Mouse (Mus musculus) gastrocnemius, postnatal 25 days (tissue): ENCODE results near the gene Vmn1r76. TPM values are rescaled to one million over a fixed set of nuclear protein-coding genes. Genes with fewer than 3 reads are reported as not detected.

Experiments
- DNase-seq: peaks from one replicate; pipeline ENCODE4 v3.0.0; 2022
- long read RNA-seq, 2 experiments: library from polyadenylated mRNA; stranded (forward); transcript quantifications; one replicate each; pipeline ENCODE4 v2.0.0; 2021
- total RNA-seq, 2 experiments: library from RNA; stranded (reverse); gene quantifications; 1 replicate in 1 of 2; 2 replicates in 1 of 2; pipeline ENCODE4 v1.2.3; 2021

The Vmn1r76 gene
- total RNA-seq: not detected
- long read RNA-seq, experiment 1: 0 reads
- long read RNA-seq, experiment 2: 0 reads

DNA sequence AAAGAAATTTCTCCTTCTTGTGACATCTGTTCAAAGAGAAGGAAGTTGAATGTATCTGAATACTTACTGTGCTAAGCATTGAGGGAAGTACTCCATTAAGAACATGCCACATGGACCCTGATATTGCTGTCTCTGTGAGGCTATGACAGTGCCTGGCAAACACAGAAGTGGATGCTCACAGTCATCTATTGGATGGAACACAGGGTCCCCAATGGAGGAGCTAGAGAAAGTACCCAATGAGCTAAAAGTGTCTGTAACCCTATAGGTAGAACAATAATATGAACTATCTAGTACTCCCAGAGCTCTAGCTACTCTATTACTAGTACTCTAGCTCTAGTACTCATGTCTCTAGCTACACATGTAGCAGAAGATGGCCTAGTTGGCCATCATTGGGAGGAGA is at the start of gene Vmn1r76:
Vmn1r76 (minus strand) TSS at position 101 of the 400 bp plus-strand sequence.
- no peak for DNase-seq

DNA sequence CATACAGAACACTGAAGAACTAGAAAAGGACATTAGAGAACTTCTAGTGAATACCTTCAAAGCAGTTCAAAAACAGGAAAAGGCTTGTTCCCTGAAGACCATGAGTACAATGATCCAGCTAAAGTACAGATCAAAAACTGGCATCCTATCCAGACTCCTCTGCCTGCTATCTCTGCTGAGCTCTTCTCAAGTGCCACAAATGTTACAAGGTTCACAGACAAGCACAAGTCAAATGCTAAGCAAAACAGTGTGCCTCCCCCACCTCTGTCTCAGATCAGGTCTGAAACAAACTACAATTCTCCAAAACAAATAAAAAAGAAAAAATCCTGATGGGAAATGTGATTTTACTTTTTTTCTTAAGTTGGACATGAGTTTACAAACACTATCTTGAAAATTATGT is 34.6 kb upstream of the Vmn1r76 start:
- no peak for DNase-seq

DNA sequence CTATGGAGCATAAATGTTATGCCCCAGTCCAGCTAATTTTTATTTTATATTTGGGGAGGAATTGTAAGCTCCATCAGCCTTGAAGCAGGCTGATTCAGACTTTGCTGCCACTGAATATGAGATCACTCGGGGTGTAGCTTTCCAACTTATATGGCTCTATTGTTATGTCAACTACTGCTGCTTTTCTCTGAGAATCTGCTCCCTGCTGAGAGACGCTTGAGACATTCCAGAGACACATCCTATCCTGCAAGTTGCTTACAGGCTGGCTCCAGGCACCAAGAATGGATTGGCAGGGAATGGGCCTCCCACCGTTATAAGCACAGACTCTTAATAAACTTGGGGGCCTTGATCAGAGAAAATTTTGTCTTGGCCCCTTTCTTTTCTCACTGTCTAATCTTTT is 10.0 kb upstream of the Vmn1r76 start:
- no peak for DNase-seq

DNA sequence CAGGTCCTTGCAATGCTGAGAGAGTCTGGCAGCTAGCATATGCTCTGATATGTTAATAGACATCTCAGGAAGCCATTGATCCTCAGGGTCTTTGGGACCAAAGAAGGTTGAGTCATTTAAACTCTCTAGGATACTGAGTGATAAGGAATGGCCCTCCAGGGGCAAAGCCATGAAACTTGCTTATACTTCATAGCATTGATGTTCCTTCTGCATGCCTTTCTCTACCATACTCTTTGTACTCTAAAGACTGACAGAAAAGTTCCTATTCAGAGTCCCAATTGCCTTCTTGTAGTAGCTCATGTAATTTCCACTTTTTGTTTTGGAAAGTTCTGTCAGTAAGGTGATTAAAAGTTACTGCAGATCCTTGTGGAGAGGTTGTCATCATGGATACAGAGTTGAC is 63.7 kb downstream of the Vmn1r76 start, which contains the start of gene Vmn1r75:
Vmn1r75 (plus strand) TSS at position 301 of the 400 bp plus-strand sequence.
- DNase-seq: no peak

Other genes with a start within 250 kb of the Vmn1r76 start
- gene Vmn1r73, start 207.9 kb downstream of the Vmn1r76 start, total RNA-seq: not detected
- gene Vmn1r74, start 104.2 kb downstream of the Vmn1r76 start, total RNA-seq: not detected
- not detected for gene Vmn1r75, start 63.6 kb downstream of the Vmn1r76 start, total RNA-seq
- not detected for gene Vmn1r77, start 98.5 kb upstream of the Vmn1r76 start, total RNA-seq
- gene Vmn1r78, start 212.0 kb upstream of the Vmn1r76 start, total RNA-seq: not detected
- gene Vmn1r79, start 233.1 kb upstream of the Vmn1r76 start, total RNA-seq: not detected